Mouse (Mus musculus) 416B (cell line): ENCODE measurements around the gene Vmn2r117.
"Not testable (repeated sequence)": the region's sequence is repeated elsewhere in the genome, so short reads cannot be mapped to it uniquely, and the experiment has no call there.

Source experiments
- DNase-seq: peaks from one replicate; pipeline ENCODE4 v3.0.0; 2011; ENCODE audit warnings: low read depth

Vmn2r117 gene

GRCm38 (mm10) chr17:23479599-23479998, at the start of gene Vmn2r117:
Gene Vmn2r117 (minus strand): TSS chr17:23479699.
- DNase-seq, result not testable (repeated sequence)

- not testable (repeated sequence) for DNase-seq
These were observed 43.6 kb upstream of the Vmn2r117 start for GRCm38 (mm10) chr17:23522941-23523732.

GRCm38 (mm10) chr17:23518701-23519423, 39.4 kb upstream of the Vmn2r117 start:
- DNase-seq, result no peak

GRCm38 (mm10) chr17:23433150-23433679, 46.3 kb downstream of the Vmn2r117 start:
- peak; percentile 2 for DNase-seq
